Mouse (Mus musculus) heart, adult 10 weeks (tissue): Measurements from ENCODE around the gene Upk3b. TPM values are rescaled to one million over a fixed set of nuclear protein-coding genes. Genes with fewer than 3 reads are reported as not detected.

ENCODE experiments used
- polyA plus RNA-seq: library from polyadenylated mRNA; stranded (reverse); fragments of 350-450 nt; fragmentation: Illumina TruSeq; extraction: RNeasy Lipid Tissue Mini Kit (QIAGEN cat#74804); gene quantifications from one replicate; pipeline ENCODE4 v1.2.3, GENCODE M21; 2014; ENCODE audit warnings: low read depth, low replicate concordance

Upk3b gene
- 20.8 TPM for polyA plus RNA-seq

DNA sequence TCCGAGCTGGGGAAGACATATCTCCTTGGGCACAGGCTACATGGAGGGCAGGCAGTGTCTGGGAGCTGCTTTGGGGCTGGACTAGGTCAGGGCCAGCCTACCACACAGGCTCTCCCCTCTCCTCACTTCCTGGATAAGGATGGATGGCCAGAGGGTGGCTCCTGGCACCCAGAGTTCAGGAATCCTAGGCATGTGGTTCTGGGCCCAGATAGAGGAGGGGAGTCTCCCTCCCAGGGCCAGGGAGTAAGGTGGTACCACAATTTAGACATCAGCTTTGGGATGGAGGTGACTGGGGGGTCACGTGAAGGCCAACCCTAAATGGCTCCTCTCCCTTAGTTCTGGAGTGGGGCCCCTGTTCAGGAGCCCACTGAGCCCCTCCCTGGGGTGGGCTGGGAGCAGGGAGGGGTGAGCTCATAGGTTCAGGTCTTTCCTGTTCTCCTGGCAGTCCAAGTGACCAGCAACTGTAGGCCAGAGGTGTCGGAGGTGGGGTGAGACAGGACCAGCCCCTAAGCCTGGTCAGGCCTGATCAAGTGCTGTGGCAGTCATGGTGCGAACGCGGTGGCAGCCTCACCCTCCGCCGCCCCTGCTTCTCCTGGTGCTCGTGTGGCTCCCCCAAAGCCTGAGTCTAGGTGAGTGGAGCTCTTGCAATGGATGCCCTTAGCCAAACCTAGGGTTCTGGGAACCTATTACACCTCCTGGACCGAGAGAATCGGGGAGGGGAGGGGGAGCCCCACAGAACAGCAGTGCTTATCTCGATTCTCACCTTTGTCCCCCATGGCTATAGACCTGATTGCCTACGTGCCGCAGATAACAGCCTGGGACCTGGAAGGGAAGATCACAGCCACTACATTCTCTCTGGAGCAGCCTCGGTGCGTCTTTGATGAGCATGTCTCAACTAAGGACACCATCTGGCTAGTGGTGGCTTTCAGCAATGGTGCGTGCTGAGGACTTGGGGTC lies at the start of gene Upk3b:
Gene Upk3b (plus strand): TSS at position 239 of the 957 bp plus-strand sequence.

GRCm38 (mm10) chr5:135994725-135995687 lies 43.3 kb upstream of the Upk3b start, which contains the start of gene Dtx2:
Dtx2 (plus strand) TSS chr5:135994800.

GRCm38 (mm10) chr5:136054301-136055077 lies 16.2 kb downstream of the Upk3b start, which contains the start of gene Upk3bl:
Upk3bl (plus strand) TSS chr5:136054492.

GRCm38 (mm10) chr5:136083669-136084107 lies 45.4 kb downstream of the Upk3b start, which contains the start of gene Rasa4:
Rasa4 (plus strand) TSS chr5:136083916.

Other genes starting within 250 kb of the Upk3b start
- gene Srrm3, start 231.6 kb upstream of the Upk3b start, polyA plus RNA-seq, result not detected
- 407 TPM for gene Hspb1, start 150.6 kb upstream of the Upk3b start, polyA plus RNA-seq
- gene Ywhag, start 103.9 kb upstream of the Upk3b start, polyA plus RNA-seq, result 147 TPM
- 1.9 TPM for gene Ssc4d, start 64.0 kb upstream of the Upk3b start, polyA plus RNA-seq
- not detected for gene Zp3, start 58.4 kb upstream of the Upk3b start, polyA plus RNA-seq
- 6.9 TPM for gene Dtx2, start 43.7 kb upstream of the Upk3b start, polyA plus RNA-seq
- gene Upk3bl, start 16.0 kb downstream of the Upk3b start, polyA plus RNA-seq, result not detected
- 5.2 TPM for gene Rasa4, start 45.4 kb downstream of the Upk3b start, polyA plus RNA-seq
- gene Polr2j, start 78.1 kb downstream of the Upk3b start, polyA plus RNA-seq, result 85.2 TPM
- 8.7 TPM for gene Lrwd1, start 97.6 kb downstream of the Upk3b start, polyA plus RNA-seq
- 5.4 TPM for gene Alkbh4, start 97.7 kb downstream of the Upk3b start, polyA plus RNA-seq
- 1.3 TPM for gene Orai2, start 132.2 kb downstream of the Upk3b start, polyA plus RNA-seq
- 19.7 TPM for gene Prkrip1, start 160.5 kb downstream of the Upk3b start, polyA plus RNA-seq
- 0.94 TPM for gene Sh2b2, start 208.1 kb downstream of the Upk3b start, polyA plus RNA-seq